Mouse (Mus musculus) lung, postnatal 0 days (tissue): ENCODE measurements around the gene Ccdc174.

ENCODE experiments used
- CTCF ChIP-seq: IDR thresholded peaks from 2 replicates; pipeline ENCODE4 v1.5.1; 2016; ENCODE audit warnings: antibody characterized with exemption, mild to moderate bottlenecking
- EP300 ChIP-seq: IDR thresholded peaks from 2 replicates; pipeline ENCODE4 v1.6.1; 2016; ENCODE audit warnings: antibody characterized with exemption, mild to moderate bottlenecking, control low read depth

GRCm38 (mm10) chr6:91917716-91918115 lies 39.9 kb downstream of the Ccdc174 start:
- TF ChIP-seq CTCF (no peak), EP300 (no peak)
